Mouse (Mus musculus) neural tube, embryonic 12.5 days (tissue): ENCODE data around the gene Ascc2. TPM values are rescaled to one million over a fixed set of nuclear protein-coding genes. Genes with fewer than 3 reads are reported as not detected.

Experiments used
- polyA plus RNA-seq: library from polyadenylated mRNA; unstranded; fragments of >200 nt; fragmentation: Nextera tagmentation; extraction: Ambion mirVana; gene quantifications from 2 replicates; pipeline ENCODE4 v1.2.1, GENCODE M21; 2016

Gene Ascc2
- polyA plus RNA-seq, 1 experiment from 2014 or later = 28.8 TPM

Other genes starting within 250 kb of the Ascc2 start
- gene Hormad2, start 196.6 kb upstream of the Ascc2 start, polyA plus RNA-seq = 0.14 TPM in 1 of 2 replicates, not detected in the other
- 38.3 and 42.0 TPM in 2 replicates for gene Mtmr3, start 42.9 kb upstream of the Ascc2 start, polyA plus RNA-seq
- gene Gm11032, start 17.7 kb upstream of the Ascc2 start, polyA plus RNA-seq = not detected in 2 replicates
- 518 and 541 TPM in 2 replicates for gene Uqcr10, start 66.6 kb downstream of the Ascc2 start, polyA plus RNA-seq
- 79.2 and 82.7 TPM in 2 replicates for gene Zmat5, start 66.9 kb downstream of the Ascc2 start, polyA plus RNA-seq
- 5.1 TPM in 2 replicates for gene Cabp7, start 109.0 kb downstream of the Ascc2 start, polyA plus RNA-seq
- gene Nf2, start 211.8 kb downstream of the Ascc2 start, polyA plus RNA-seq = 77.2 and 78.4 TPM in 2 replicates
- gene Nipsnap1, start 236.2 kb downstream of the Ascc2 start, polyA plus RNA-seq = 96.6 and 101 TPM in 2 replicates